Mouse (Mus musculus) brown adipose tissue, adult 24 weeks (tissue): ENCODE data around the gene Crtc2. TPM values are rescaled to one million over a fixed set of nuclear protein-coding genes. Genes with fewer than 3 reads are reported as not detected.
A peak's percentile ranks its signal among the peaks of the same experiment; 100 is the strongest.
"Not testable (repeated sequence)": the region's sequence is repeated elsewhere in the genome, so short reads cannot be mapped to it uniquely, and the experiment has no call there.

Experiments used
- H3K27ac ChIP-seq: fragments of 200-500 bp; replicated peaks from 2 replicates; pipeline ENCODE4 v1.5.1; 2012; ENCODE audit warnings: low read depth, mild to moderate bottlenecking, low read length
- H3K4me1 ChIP-seq: fragments of 200-500 bp; 2 replicates; pipeline ENCODE4 v1.6.1; 2012; ENCODE audit warnings: low read length, mixed read lengths; ENCODE audit not compliant: control insufficient read depth, insufficient read depth, insufficient read length
- H3K4me3 ChIP-seq: fragments of 200-500 bp; 2 replicates; pipeline ENCODE4 v1.5.1; 2012; ENCODE audit warnings: low read depth, mild to moderate bottlenecking, low read length, moderate library complexity; ENCODE audit not compliant: insufficient read depth
- polyA plus RNA-seq: library from polyadenylated mRNA; stranded (reverse); fragments of >200 nt; gene quantifications from 2 replicates; pipeline ENCODE4 v1.2.4, GENCODE M21; 2012; ENCODE audit not compliant: missing spikeins, insufficient read depth, insufficient read length

Gene Crtc2
- polyA plus RNA-seq, 1 experiment = 25.7 TPM

DNA sequence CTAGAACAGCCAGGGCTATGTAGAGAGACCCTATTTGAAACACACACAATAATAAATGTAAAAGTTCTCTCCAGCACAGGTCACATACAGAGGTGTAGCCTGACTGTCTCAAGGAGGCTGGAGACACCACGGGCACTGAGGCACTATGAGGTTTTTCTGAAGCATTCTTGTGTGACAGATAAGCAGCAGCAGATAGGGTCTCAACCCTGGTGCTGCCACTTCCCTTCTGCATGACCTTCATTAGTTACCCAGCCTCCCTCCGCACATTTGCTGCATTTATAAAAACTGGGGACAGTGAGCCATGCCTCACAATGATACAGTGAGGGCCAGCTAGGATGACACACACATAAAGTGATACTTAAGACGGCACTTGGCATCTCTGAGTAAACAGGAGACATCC, 31.0 kb upstream of the Crtc2 start:
- Histone ChIP-seq H3K4me3 (no peak overlapping the region), H3K4me1 (peaks cover 4% of the 10 kb centered on the region; the same call in 1 of the 2 replicates), H3K27ac (no peak overlapping the region)

DNA sequence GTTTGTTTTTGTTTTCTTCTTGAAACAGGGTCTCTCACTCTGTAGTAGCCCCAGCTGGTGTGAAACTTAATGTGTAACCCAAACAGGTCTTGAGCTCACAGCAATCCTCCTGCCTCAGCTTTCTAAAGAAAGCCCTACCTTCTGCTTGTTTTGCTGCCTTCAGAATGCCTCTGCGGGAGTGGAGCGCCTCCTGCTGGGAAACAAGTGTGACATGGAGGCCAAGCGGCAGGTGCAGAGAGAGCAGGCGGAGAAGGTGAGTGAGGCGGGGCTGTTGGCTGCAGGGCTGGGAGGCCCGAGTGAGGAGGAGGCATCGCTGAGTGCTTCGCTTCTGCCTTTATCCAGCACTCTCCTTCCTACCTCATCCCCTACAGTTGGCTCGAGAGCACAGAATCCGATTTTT, 29.6 kb upstream of the Crtc2 start:
- Histone ChIP-seq H3K4me3 (no peak overlapping the region), H3K27ac (no peak overlapping the region), H3K4me1 (peaks cover 4% of the 10 kb centered on the region; the same call in 1 of the 2 replicates)

DNA sequence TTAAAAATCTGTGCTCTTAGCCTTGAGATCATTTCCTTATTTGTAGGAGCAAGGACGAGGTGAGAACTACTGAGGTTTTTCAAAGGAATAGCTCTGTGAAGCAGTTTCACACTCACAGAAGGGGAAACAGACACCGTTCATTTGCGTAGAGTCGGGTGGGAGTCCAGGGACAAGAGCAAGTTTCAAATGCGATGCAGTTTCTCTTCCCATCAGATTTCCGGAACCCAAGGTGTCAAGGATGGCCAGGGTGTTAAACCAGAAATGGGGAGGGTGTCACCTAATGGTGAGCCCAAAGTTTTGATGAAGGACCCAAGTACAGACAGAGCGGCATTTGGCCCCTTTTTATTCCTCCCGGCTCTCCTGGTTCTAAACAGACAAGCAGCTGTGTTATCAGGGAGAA, 22.9 kb upstream of the Crtc2 start:
- H3K4me3 ChIP-seq = peak overlapping the region; percentile 87
- no peak overlapping the region; the same call in 1 of the 2 replicates for H3K27ac ChIP-seq

DNA sequence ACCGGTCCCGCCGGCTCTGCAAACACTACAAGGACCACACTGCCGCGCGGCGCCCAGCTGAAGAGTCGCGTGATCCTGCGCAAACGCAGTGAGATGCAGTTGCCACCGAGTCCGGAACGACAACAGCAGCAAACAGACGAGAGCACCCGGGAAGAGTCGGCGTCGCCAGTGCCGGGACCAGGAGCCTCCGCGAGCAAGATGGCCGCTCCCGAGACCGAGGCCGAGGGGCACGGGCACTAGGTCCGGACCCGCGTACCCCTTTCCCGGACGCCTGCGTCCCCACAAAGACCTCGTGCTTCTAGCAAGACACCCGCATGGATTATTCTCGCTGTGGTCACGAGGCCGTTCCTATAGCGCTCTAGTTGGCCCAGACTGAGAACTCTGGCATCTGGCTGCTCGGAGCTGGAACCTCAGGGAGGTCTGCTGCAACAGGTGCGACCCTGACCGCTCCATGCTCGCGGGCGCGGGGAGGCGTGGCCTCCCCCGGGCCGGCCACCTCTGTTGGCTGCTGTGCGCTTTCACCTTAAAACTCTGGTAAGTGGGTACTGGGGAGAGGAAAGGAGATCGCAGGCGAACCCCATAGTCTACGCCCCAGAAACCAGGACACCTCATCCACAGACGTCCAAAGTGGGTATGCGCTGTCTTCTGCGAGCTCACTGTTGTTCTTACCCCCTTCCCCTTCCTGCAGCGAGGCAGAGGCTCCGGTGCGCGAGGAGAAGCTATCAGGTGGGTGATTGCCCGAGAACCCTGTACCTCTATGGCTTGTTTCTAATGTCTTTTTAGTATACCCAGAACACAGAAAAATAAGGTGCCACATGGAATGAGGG, 22.2 kb upstream of the Crtc2 start, which contains the start of gene Jtb:
TSS of gene Jtb (plus strand) at position 91 of the 827 bp plus-strand sequence.
- H3K27ac ChIP-seq = peak within 1 kb of the TSS; percentile 66
- H3K4me1 ChIP-seq = peaks cover 4% of the 10 kb centered on the region; the same call in 1 of the 2 replicates
- peak within 1 kb of the TSS; percentile 87 for H3K4me3 ChIP-seq

More for the DNA sequence above, 22.9 kb upstream of the Crtc2 start:
- peaks cover 4% of the 10 kb centered on the region; the same call in 1 of the 2 replicates for H3K4me1 ChIP-seq

- Histone ChIP-seq H3K27ac (no peak overlapping the region), H3K4me1 (peaks cover 4% of the 10 kb centered on the region; the same call in 1 of the 2 replicates), H3K4me3 (no peak overlapping the region)
Measured at GRCm38 (mm10) chr3:90241251-90241650, 12.7 kb upstream of the Crtc2 start.

DNA sequence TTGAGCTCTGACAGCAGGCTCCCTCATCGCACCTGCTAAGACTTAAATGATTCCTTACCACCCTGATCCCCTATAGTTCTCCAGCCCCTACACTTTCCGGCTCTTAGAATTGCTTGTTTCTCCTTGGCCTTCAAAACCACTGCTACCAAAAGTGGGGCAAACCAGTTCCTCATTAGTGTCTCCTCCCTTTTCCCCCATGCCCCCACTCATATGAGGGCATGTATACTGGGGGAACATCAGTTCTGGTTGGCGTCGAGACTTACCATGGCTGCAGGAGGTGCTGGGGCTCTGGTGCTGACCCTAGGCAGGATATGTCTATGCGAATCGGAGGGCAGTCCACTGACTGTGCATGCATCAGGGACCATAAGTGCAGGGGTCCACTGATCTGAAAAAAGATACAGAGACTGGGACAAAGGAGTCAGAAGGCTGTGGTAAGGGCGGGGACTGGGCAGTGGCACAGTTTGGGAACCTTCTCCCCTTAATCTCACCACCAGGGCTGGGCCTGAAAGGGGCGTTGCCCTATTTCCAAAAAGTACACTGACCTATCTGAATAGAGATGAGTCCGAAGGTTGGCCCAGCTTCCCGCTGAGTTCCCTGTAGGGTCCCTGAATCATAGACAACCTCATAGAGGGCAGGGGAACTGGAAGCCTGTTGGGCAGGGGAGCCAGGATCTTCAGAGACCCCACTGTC, 12.1 kb upstream of the Crtc2 start:
- Histone ChIP-seq H3K4me1 (peaks cover 4% of the 10 kb centered on the region; the same call in 1 of the 2 replicates), H3K4me3 (no peak overlapping the region), H3K27ac (no peak overlapping the region)

GRCm38 (mm10) chr3:90242984-90243775, 10.8 kb upstream of the Crtc2 start, which contains the start of gene Creb3l4:
Gene Creb3l4, minus strand, starts transcription at chr3:90243512.
- peaks cover 4% of the 10 kb centered on the region; the same call in 1 of the 2 replicates for H3K4me1 ChIP-seq
- peak within 1 kb of the TSS; percentile 43 for H3K4me3 ChIP-seq
- no peak within 1 kb of the TSS for H3K27ac ChIP-seq

- no peak overlapping the region for H3K27ac ChIP-seq
- H3K4me1 ChIP-seq = peaks cover 4% of the 10 kb centered on the region; the same call in 1 of the 2 replicates
- H3K4me3 ChIP-seq = no peak overlapping the region
Measured at GRCm38 (mm10) chr3:90245406-90245805, 8.6 kb upstream of the Crtc2 start.

DNA sequence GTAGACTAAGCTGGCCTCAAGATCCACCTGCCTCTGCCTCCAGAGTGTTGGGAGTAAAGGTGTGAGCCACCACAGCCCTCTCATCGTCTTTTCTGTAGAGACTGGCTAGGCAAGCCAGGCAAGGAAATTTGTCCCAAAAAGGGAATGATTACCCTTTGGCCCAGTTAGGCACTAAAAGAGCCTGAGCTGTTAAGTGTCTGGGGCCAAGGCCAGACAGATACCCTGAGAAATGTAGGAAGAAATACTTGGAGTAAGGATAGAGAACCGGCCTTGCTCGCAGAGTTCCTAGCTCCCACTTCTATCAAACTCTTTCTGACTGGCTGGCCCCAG, 6.4 kb upstream of the Crtc2 start:
- peak overlapping the region; percentile 62 for H3K4me3 ChIP-seq
- peak overlapping the region; percentile 97 for H3K27ac ChIP-seq
- H3K4me1 ChIP-seq = peaks cover 4% of the 10 kb centered on the region; the same call in 1 of the 2 replicates

GRCm38 (mm10) chr3:90247960-90248745, 5.8 kb upstream of the Crtc2 start, which contains the start of gene Slc39a1:
Gene Slc39a1, plus strand, starts transcription at chr3:90248172.
- Histone ChIP-seq H3K27ac (peak within 1 kb of the TSS; percentile 97), H3K4me3 (peak within 1 kb of the TSS; percentile 78), H3K4me1 (no peaks in the 10 kb centered on the region)

DNA sequence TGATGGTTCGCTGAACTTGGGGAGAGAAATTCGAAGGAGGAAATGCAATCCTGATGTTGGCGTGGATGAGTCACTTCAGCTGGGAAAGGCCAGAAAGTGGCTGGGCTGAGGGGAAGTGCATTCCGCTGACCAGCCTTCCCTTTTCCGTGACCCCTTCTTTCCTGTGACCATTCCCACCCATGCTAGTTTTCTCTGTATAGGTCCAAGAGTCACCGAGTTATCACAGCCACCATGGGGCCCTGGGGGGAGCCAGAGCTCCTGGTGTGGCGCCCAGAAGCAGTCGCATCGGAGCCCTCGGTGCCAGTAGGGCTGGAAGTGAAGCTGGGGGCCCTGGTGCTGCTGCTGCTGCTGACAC, 5.2 kb upstream of the Crtc2 start:
- H3K4me1 ChIP-seq = no peaks in the 10 kb centered on the region
- peak overlapping the region; percentile 97 for H3K27ac ChIP-seq
- H3K4me3 ChIP-seq = peak overlapping the region; percentile 78

DNA sequence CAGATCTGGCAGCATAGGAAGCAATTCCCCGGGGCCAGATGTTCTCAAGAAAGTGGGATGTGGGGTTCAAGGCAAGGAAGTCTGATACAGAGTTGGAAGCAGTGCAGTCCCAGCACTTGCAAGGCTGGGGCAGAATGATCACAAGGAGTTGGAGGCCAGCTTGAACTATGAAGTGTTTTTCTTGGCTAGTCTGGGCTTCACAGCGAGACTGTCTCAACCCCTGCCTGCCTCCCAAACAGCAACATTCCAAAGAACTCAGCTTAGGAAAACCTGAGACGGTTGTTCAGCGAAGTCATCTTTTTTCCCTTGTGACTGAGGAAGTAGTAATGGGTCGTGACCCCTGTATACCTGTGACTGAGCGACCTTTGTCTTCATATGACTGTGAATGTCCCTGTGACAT, 3.2 kb upstream of the Crtc2 start:
- Histone ChIP-seq H3K4me1 (peaks cover 3% of the 10 kb centered on the region), H3K27ac (no peak overlapping the region), H3K4me3 (no peak overlapping the region)

- H3K27ac ChIP-seq, H3K4me1 ChIP-seq, H3K4me3 ChIP-seq: not testable (repeated sequence)
Measured at GRCm38 (mm10) chr3:90251731-90252226, 2.2 kb upstream of the Crtc2 start.

- not testable (repeated sequence) for H3K27ac ChIP-seq, H3K4me1 ChIP-seq, H3K4me3 ChIP-seq
Measured at GRCm38 (mm10) chr3:90252659-90253058, 1.3 kb upstream of the Crtc2 start.
